Mouse (Mus musculus): ENCODE measurements around the gene Mterf4.
"Not testable (repeated sequence)": the region's sequence is repeated elsewhere in the genome, so short reads cannot be mapped to it uniquely, and the experiment has no call there.

Gene Mterf4

DNA sequence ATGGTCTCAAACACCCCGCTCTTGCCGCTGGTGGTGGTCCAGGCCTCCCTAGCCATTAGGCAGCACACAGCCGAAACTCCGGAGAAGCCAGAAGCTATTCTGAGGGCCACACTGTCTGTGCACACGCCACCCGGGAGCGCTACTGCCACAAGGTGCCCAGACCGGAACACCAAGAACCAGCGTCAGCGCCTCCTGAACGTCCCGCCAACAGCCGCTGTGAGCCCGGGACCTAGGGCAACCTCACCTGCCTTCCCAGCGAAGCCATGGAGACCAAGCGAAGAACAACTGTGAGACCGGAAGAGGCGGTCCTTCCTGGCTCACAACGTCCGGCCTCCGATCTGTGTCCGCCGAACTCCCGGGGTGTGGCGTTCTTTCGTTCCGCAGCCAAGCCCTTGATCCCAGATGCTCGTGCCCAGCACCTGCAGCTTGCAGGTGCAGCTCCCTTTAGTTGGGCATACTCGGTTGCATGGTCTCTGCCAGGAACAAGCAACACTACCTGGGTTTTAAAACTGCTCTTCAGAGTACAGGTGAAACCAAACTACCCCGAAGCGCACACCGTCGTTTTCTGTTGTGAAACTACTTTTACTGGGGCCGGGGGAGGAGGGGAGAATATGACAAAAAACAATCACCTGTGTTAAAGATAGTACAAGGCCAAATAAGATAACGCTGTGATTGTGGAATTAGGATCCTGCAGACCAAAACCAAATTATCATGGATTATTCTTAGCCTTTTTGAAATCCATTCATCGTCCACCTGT, at the start of gene Mterf4:
Mterf4 (minus strand) TSS at position 335 of the 757 bp plus-strand sequence.
- peak; percentile 85 to 91 for DNase-seq

DNA sequence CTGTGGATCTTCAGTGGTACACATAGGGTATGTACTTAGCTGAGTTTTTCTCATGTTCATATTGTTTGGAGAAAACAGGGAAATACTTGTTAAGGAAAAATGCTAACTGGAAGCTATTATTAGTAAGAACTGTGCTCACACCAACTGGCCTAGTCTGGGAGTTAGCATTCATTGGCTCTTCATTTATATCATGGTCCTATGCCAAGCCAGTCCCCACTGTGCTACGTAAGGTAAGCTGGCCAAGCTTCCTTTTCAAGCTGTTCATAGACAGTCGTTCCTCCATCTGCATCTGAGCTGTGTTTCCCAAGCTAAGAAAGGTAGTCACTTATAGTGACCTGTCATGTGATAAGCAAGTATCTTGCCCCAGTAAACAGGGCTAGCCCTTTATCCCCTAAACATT, 47.0 kb upstream of the Mterf4 start:
- no peak for DNase-seq

DNA sequence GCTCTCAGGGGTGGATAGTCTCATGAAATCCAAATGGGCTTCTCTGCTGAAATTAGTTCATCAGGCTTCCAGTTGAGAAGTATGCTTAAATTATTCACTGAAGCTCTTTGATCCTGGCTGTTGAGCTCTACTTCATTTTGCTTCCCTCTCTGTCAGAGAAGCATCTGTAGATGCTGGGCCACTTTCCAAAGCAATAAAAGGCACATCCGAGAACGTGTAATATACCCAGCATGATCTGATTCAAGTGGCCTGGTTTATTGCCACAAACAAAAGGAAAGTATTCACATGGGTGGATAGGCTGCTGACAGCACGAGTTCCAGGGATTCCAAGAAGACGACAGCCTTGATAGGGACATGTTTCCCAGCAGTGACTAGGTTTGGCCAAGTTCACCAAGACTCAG, 44.0 kb upstream of the Mterf4 start:
- DNase-seq, result no peak

DNA sequence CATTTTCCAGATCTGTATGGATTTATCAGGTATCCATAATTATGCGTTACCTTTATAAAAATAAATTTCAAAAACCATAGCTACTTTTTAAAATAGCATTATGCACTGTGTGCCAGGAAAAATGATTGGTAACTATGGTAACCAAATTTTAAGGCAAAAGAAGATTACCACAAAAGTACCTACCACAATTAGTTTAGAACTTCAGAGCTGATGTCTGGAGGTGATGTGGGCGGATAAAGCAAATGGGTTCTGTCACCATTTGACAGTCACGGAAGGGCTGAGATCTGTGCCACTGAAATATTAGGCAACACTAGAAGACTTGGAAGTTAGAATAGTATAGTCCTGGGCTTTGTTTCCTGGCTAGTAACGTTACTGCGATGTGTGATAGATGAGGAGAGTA, 41.5 kb upstream of the Mterf4 start:
- DNase-seq, result no peak

DNA sequence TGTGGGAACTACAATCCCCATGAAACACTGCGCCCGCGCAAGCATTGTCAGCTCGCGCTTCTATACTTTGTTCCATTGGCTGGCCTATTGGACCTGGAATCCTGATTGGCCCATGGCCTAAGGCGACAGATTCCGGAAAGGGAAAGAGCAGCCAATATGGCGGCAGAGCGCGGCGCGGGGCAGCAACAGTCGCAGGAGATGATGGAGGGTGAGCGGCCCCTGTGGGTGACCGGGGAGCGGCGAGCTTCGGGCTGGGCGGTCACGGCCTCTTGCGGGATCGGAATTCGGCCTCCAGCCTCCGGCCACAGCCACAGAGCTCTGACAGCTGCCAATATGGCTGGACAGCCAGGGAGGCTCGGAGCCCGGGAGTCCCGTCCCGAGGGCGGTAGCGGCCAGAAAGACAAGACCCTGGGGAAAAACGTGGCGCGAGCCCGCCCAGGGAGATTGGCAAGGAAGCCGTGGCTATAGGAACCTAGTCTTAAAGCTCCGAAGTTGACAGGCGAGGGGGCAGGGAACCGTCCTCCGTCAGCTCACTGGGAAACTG, 37.9 kb upstream of the Mterf4 start:
- DNase-seq, result peak; percentile 97 to 98

DNA sequence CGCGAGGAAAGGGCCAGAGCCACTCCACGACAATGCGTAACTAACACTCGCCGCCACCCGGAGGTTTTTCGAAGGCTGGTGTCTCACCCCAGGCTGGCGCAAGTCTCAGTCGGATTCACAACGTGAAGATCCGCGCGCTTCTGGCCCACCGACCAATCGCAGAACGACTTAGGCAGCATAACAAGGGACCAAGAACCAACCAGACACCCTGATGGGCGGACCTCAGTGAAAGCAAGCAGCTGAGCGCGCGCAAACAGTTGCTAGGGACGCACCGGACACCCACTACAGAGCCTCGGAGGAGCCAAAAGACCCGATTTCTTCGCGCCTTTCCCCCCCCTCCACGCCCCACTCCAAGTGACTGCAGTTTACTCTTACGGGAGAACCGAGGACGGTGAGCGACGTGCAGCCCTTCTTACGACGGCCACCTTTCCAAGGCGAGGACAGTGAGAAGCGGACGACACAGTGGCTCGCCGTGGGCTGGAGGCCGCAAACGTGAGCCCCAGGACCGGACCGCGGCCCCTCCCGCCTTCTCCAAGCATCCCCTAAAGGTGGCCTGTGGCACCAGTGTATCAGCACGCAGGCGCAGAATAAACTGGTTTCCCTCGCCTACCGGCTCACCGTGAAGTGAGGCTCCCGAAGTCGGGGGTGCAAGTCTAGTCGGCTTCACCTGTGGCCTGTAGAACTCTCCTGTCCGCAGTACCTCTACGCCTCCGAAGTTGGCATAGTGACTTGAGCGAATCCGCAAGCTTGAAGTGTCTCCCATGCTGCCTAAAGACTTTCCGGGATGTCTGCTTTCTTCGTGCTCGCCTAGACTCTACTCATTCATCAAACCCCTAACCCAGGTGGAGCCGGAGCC, 37.2 kb upstream of the Mterf4 start, which contains the start of the genes Ppp1r7 and Pask:
Ppp1r7 (plus strand) TSS at position 207 of the 856 bp plus-strand sequence.
Pask (minus strand) TSS at position 835 of the 856 bp plus-strand sequence.
- DNase-seq, result peak; percentile 96 to 98

DNA sequence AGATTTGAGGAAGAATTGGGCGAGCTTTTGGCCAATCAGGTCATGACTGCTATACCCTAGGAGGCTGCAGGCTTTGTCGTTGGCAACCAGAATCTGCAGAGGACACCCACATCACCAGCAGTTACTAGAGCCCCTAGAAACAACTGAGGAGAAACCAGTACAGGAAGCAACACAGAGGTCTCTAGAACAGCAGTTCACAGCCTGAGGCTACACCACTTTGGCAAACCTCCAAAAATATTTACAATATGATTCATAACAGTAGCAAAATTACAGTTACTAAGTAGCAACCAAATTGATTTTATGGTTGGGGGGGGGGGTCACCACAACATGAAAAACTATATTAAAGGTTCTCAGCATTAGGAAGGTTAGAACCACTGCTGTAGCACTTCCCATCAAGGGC, 28.9 kb upstream of the Mterf4 start:
- no peak for DNase-seq

DNA sequence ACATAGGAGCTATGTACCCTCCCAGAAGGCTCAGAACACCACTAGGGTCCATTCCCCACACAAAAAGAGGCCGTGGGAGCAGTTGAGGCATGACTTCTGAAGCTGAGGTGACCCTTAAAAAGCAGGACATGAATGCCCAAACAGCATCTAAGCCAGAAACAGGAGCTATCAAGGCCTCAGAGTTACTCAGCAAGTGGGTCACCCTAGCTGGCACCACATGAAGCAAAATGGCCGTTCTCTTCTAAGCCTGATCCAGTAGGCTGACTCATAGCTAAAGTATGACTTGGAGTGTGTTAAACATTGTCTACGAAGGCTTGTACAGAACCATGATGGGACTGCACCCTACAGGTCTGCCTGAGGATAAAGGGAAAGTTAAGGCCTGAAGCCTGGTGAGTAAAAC, 20.7 kb upstream of the Mterf4 start:
- DNase-seq, result no peak

DNA sequence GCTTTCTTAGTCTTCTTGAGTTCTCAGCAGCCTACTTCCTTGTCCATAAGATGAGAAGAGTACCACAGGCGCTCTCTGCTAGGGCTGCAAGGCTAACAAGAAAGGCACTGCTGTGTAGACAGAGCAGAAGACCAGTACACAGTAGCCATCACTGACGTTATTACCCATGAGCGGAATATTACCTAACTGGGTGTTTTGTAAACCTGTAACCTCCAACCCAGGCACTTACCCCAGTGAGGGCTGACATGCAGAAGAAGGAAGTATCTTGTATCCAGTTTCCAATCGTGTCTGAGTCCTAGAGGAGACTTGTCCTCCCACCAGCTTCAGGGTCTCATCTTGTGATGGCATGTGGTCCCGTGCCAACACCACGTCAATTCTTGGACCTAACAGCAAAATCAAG, 18.3 kb upstream of the Mterf4 start:
- no peak for DNase-seq

DNA sequence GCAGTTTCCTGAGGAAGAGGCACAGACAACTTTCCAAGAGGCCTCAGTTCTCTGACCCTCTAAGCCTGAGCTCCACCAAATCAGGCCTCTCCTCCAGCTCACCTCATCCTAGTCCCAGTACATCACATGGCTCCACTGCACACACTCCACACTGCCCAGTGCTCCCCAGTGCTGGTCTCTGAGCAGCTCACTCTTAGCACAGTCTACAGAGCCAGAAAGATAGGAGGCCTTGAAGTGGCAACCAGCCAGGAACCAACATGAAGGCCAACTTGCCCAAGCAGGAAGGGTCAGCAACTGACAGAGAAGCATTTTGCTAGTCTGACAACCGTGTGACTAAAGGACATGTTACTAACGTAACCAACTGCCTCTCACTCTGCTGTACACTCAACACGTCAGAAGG, 5.1 kb downstream of the Mterf4 start:
- DNase-seq, result no peak

DNA sequence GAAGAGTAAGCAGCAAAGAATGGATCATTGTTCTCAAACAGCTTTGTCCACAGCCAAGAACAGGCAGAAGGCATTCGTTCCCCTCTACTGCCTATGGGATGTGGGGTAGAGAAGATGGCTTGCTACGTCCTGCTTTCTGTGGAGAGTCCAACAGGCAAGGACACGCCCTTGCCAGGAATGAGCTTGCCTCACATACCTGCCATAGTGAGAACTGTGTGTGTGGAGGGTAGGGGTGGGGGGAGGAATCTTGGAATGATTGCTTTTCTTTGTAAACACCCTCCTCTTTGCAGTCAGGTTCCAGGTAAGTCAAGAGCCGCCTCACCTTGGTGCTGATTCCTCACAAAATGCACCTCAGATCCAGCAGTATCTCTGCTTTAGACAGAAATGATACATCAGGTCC, 5.9 kb downstream of the Mterf4 start:
- no peak for DNase-seq

DNA sequence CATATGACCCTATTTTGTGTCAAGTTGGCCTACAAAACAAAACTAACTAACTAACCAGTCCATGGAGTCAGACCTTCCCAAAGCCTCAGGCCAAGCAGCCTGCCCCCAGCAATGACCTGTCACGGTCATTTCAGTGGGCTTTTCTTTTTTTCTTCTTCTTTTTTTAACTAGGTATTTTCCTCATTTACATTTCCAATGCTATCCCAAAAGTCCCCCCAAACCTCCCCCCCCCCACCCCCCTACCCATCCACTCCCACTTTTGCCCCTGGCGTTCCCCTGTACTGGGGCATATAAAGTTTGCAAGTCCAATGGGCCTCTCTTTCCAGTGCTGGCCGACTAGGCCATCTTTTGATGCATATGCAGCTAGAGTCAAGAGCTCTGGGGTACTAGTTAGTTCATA, 11.2 kb downstream of the Mterf4 start:
- not testable (repeated sequence) for DNase-seq

DNA sequence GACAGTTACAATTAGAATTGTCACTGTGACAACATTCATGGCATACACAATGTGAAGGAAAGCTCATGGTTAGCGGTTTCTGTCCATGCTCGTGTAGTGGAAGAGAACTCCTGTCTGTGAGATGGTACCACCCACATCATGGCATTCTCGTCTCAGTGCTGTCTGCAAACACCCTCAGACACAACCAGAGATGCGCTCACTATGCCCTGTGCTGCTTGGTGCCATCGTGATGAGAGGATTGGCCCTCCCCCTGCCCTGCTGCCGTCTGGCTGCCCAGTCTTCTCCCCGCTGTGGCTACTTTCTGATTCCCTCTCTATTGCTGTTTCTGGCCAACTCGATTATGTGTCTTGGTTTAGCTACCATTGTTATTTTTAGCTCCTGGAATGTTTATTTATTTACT, 13.7 kb downstream of the Mterf4 start:
- no peak for DNase-seq

DNA sequence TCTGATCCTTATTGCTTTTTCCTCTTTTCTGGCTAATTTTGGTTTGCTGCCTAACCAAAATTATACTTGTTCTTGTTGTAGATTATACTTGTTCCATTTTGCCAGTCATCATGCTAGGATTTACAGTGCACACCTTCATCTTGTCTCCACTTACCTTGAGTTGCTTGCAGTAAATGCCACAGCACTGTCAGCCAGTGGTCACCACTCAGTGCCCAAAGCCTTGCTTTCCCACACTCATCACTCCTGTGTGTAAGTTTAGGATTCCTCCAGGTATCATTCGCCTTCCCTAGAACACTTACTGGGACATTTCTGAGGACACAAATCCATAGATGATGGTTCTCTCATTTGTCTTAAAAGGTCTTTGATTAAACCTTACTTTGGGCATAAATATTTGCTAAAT, 14.1 kb downstream of the Mterf4 start:
- DNase-seq, result no peak

DNA sequence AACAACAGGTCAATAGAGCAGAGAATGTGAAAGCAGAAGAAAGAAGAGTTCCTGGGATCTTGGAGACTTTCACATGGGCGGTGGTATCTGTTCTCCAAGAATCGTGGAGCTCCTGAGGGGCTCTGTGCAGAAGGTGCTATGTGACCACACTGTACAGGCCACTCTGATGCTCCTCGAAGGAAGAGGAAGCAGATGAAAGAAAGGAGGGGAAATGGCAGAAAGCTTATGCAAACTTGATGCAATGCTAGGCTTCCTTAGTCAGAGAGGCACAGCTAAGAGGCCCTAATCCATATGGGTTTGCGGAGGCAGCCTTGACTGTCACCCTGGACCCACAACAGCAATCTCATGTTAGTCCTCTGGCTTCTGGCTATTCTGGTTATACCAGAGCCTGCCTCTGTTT, 14.8 kb downstream of the Mterf4 start:
- no peak for DNase-seq

DNA sequence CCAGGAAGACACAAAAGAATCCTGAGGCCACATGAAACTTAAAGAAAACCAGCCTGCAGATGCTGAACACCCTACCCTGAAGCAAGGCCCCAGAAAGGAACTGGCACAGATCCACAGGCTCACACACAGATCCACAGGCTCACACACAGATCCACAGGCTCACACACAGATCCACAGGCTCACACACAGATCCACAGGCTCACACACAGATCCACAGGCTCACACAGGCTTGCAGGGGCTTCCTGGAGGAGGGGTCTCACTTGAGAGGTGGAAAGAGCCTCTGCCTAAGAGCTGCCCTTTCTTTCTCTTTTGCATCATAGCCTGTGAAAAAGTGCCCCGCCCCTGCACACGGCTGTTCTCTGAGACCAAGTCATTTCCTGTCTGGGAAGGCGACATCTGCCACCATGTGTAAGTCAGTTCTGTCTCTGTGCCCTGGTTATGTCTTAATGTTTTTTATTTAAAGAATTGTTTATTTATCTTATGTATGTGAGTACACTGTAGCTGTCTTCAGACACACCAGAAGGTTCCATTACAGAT, 16.0 kb downstream of the Mterf4 start:
- no peak for DNase-seq

DNA sequence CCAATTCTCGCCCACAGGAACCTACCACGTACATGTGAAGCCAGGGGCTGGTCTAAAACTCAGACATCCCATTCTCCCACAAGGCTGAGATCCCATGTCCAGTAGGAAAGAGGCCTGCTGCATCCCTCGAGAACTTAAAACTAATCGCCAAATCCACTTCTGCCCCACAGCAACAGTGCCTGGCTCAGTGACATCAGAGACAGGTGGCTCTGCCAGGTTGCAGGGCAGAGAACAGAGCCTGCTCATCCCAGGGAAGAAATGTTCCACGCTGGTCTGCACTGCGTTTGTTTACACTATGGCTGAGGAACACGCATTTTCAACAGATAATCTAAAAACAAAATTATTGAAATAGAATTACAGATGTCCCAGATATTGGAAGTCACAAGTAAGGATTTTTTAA, 28.7 kb downstream of the Mterf4 start:
- no peak for DNase-seq

DNA sequence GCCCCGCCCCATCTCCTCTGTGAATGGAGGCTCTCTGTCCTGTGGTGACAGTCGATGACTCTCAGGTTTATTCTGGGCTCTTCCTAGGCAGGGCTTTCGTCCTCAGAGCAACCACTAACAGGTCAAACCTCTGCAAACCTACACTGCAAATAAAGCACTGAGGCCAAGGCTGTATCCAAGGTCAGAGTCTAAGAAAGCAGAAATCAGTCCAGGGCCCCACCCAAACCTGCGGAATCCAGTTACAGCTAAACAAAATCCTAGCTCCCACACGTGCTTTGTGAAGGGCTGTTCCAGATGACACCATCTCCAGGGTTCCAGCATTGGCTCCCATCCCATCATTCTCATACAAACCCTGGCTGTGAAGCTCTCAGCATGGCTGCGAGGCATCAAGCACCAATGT, 30.2 kb downstream of the Mterf4 start:
- no peak for DNase-seq

DNA sequence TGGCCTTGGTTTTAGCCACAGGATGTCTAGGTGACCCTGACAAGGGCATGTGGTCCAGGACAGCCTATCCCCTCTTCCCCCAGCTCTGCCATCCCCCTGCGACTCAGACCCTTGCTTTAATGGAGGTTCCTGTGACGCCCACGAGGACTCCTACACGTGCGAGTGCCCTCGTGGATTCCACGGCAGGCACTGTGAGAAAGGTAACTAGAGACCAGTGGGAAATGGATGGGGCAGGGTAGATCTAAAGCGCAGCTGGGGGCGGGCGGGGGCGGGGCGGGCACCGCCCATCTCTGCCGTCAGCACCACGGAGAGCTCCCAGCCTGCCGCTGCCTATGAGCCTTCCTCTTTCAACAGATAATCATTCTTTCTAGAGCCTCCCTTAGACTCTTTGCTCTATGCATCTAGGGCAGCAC, 33.3 kb downstream of the Mterf4 start:
- peak; percentile 52 for DNase-seq

DNA sequence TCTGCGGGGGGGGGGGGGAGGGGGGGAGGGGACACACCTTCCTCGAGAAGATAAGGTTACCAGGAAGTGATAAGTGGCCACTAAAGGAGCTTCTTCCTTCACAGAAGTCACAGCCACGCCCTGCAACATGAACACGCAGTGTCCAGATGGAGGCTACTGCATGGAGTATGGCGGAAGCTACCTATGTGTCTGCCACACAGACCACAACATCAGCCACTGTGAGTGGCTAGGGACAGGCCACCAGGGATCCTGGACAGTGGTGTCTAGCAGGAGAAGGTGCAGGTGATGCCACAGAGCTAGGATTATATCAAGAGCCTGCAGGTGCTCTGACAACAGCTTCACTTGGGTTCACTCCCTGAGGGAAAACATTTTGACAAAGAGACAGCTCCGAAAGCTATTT, 34.0 kb downstream of the Mterf4 start:
- no peak for DNase-seq

DNA sequence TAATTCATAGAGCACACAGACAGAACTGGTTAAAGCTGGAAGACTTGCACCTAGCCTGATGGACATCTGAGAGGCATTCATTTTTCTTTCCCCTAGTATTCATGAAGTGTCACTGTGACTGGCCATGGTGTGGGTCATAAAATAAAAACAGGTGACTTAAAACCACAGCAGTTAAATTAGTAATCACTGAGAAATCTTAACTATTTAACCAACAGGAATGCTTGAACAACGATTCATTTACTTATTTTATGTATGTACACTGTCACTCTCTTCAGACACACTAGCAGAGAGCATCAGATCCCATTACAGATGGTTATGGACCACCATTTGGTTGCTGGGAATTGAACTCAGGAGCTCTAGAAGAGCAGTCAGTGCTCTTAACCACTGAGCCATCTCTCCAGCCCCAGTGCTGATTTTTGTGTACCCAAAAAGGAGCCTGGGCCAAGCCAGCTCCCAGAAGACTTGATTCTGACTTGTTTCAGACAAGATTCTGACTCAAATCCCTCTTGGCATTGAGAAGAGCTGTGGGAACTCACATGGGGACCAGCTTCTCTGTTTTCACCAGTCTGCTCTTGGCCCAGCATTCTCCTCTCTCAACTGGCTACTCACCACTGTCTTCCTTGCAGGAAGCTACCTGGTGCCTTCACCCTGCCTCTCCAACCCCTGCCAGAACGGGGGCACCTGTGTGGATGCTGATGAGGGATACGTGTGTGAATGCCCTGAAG, 35.0 kb downstream of the Mterf4 start:
- no peak for DNase-seq

DNA sequence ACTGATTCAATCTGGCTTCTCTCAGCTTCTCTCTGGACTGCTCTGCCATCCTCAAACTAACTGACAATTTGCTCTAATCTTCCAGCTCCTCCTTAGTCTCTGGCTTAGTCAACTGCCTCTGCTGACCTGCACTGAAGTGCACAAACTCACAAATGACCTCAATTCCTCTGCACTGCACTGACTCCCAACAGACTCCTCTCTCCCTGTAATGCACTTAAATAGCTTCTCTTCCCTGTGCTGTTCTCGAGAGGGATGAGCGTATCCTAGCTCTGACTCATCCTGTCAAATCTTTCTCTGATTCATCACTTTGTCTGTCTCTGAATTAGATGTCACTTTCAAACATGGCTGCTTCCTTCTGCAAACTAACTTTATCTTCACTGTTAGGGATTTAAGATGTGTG, 37.5 kb downstream of the Mterf4 start:
- no peak for DNase-seq

DNA sequence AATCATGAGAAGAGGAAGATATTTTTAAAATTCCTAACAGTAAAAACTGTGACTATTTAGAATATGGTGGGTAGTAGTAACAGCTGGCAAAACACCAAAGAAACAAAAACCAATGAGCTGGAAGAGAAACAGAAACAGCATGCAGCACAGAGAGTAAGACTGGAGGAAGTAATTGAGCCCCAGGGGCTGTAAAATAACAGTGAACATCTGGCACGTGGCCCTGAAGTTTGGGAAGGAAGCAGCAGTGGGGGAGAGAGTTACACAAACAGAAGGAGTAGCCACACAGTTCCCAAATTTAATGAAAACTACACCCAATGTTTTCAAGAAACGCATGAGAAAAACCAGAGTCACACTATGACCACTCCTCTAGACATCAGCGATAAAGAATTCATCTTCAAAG, 38.5 kb downstream of the Mterf4 start:
- DNase-seq, result peak; percentile 20 to 33
